Mouse (Mus musculus) cerebellum, adult 11-12 months (tissue): ENCODE data around the gene Gpr161.

Experiments
- DNase-seq: peaks from one replicate; pipeline ENCODE4 v3.0.0; 2022

Gpr161 gene

GRCm38 (mm10) chr1:165295489-165295888 lies at the start of gene Gpr161:
Gene Gpr161, plus strand, starts transcription at chr1:165295789.
- no peak for DNase-seq

GRCm38 (mm10) chr1:165246587-165246986 lies 49.0 kb upstream of the Gpr161 start:
- DNase-seq: no peak

GRCm38 (mm10) chr1:165247085-165247484 lies 48.5 kb upstream of the Gpr161 start:
- DNase-seq: no peak

- no peak for DNase-seq
Observed at GRCm38 (mm10) chr1:165247788-165248187, 47.8 kb upstream of the Gpr161 start.

- DNase-seq: no peak
Observed at GRCm38 (mm10) chr1:165248842-165249241, 46.7 kb upstream of the Gpr161 start.

GRCm38 (mm10) chr1:165250546-165250945 lies 45.0 kb upstream of the Gpr161 start:
- no peak for DNase-seq

GRCm38 (mm10) chr1:165252027-165252671 lies 43.4 kb upstream of the Gpr161 start:
- DNase-seq: no peak

- DNase-seq: no peak
Observed at GRCm38 (mm10) chr1:165274946-165275345, 20.6 kb upstream of the Gpr161 start.

- DNase-seq: no peak
Observed at GRCm38 (mm10) chr1:165280741-165281140, 14.8 kb upstream of the Gpr161 start.

GRCm38 (mm10) chr1:165281351-165282221 lies 14.0 kb upstream of the Gpr161 start:
- DNase-seq: peak; percentile 7

- no peak for DNase-seq
Observed at GRCm38 (mm10) chr1:165282222-165282966, 13.2 kb upstream of the Gpr161 start.

GRCm38 (mm10) chr1:165282967-165283345 lies 12.6 kb upstream of the Gpr161 start:
- DNase-seq: no peak

GRCm38 (mm10) chr1:165284096-165284495 lies 11.5 kb upstream of the Gpr161 start:
- DNase-seq: no peak

GRCm38 (mm10) chr1:165288165-165288564 lies 7.4 kb upstream of the Gpr161 start:
- DNase-seq: no peak

- DNase-seq: no peak
Observed at GRCm38 (mm10) chr1:165289831-165290230, 5.8 kb upstream of the Gpr161 start.

- no peak for DNase-seq
Observed at GRCm38 (mm10) chr1:165291606-165292005, 4.0 kb upstream of the Gpr161 start.

- no peak for DNase-seq
Observed at GRCm38 (mm10) chr1:165301108-165301507, 5.5 kb downstream of the Gpr161 start.

- no peak for DNase-seq
Observed at GRCm38 (mm10) chr1:165301567-165301966, 6.0 kb downstream of the Gpr161 start.

GRCm38 (mm10) chr1:165302455-165303208 lies 7.0 kb downstream of the Gpr161 start:
- no peak for DNase-seq

- no peak for DNase-seq
Observed at GRCm38 (mm10) chr1:165303209-165303608, 7.6 kb downstream of the Gpr161 start.

- no peak for DNase-seq
Observed at GRCm38 (mm10) chr1:165304341-165304740, 8.8 kb downstream of the Gpr161 start.

GRCm38 (mm10) chr1:165308180-165308579 lies 12.6 kb downstream of the Gpr161 start:
- DNase-seq: no peak

- DNase-seq: no peak
Observed at GRCm38 (mm10) chr1:165316361-165316760, 20.8 kb downstream of the Gpr161 start.
